Mouse (Mus musculus) left cerebral cortex, adult 8-10 months (tissue): ENCODE measurements at regions not wholly inside any gene's neighbourhood (a gene's known extent, or its start where the extent isn't known, plus 50 kb on each side); places are given as distances from the start of the nearest gene placed in this dataset.

ENCODE experiments used
- DNase-seq, 2 experiments: peaks; one replicate each; pipeline ENCODE4 v3.0.0; 2022; ENCODE audit warnings: low spot score in 2 of 2

GRCm38 (mm10) chr3:102386091-102386490 lies 83.6 kb upstream of the Ngf start:
- no peak for DNase-seq

- DNase-seq = no peak
Observed at GRCm38 (mm10) chr3:102384596-102384995, 85.1 kb upstream of the Ngf start.

GRCm38 (mm10) chr3:102383671-102384070 lies 86.0 kb upstream of the Ngf start:
- DNase-seq = no peak

GRCm38 (mm10) chr3:102381683-102382082 lies 88.0 kb upstream of the Ngf start:
- no peak for DNase-seq

- no peak for DNase-seq
Observed at GRCm38 (mm10) chr3:102374381-102375060, 95.2 kb upstream of the Ngf start.

GRCm38 (mm10) chr3:102372205-102372899 lies 97.4 kb upstream of the Ngf start:
- peak in 1 of 2 experiments; percentile 9 for DNase-seq

- no peak for DNase-seq
Observed at GRCm38 (mm10) chr3:102366188-102366587, 103.5 kb upstream of the Ngf start.

GRCm38 (mm10) chr3:102364326-102364935 lies 105.3 kb upstream of the Ngf start:
- DNase-seq = no peak

GRCm38 (mm10) chr3:102360732-102361280 lies 108.9 kb upstream of the Ngf start:
- no peak for DNase-seq

- no peak for DNase-seq
Observed at GRCm38 (mm10) chr3:102358801-102359200, 110.9 kb upstream of the Ngf start.

GRCm38 (mm10) chr3:102357062-102357610 lies 112.6 kb upstream of the Ngf start:
- DNase-seq = no peak

- no peak for DNase-seq
Observed at GRCm38 (mm10) chr3:102355352-102355751, 114.4 kb upstream of the Ngf start.

- no peak for DNase-seq
Observed at GRCm38 (mm10) chr3:102354771-102355170, 114.9 kb upstream of the Ngf start.

GRCm38 (mm10) chr3:102353277-102353900 lies 116.3 kb upstream of the Ngf start:
- DNase-seq = no peak

- DNase-seq = no peak
Observed at GRCm38 (mm10) chr3:102346077-102346476, 123.6 kb upstream of the Ngf start.

- no peak for DNase-seq
Observed at GRCm38 (mm10) chr3:102345291-102345690, 124.4 kb upstream of the Ngf start.

GRCm38 (mm10) chr3:102340731-102341130 lies 129.0 kb upstream of the Ngf start:
- DNase-seq = no peak

- no peak for DNase-seq
Observed at GRCm38 (mm10) chr3:102337881-102338280, 131.8 kb upstream of the Ngf start.

GRCm38 (mm10) chr3:102336184-102336583 lies 131.7 kb upstream of the Vangl1 start:
- DNase-seq = no peak

GRCm38 (mm10) chr3:102335146-102335545 lies 130.7 kb upstream of the Vangl1 start:
- no peak for DNase-seq

- no peak for DNase-seq
Observed at GRCm38 (mm10) chr3:102332221-102332620, 127.7 kb upstream of the Vangl1 start.

GRCm38 (mm10) chr3:102319331-102319730 lies 114.8 kb upstream of the Vangl1 start:
- no peak for DNase-seq
